Mouse (Mus musculus) CH12.LX (cell line): ENCODE measurements at regions not wholly inside any gene's neighbourhood (a gene's known extent, or its start where the extent isn't known, plus 50 kb on each side); places are given as distances from the start of the nearest gene placed in this dataset.

Experiments
- DNase-seq: peaks from one replicate; pipeline ENCODE4 v3.0.0-alpha.2; 2013; ENCODE audit errors: extremely low read depth
- H3K27ac ChIP-seq: 2 replicates; pipeline ENCODE4 v1.5.1; 2012; ENCODE audit warnings: low read depth, mild to moderate bottlenecking, control low read depth, moderate library complexity; ENCODE audit not compliant: insufficient read depth
- H3K27me3 ChIP-seq: replicated peaks from 2 replicates; pipeline ENCODE3; 2012; ENCODE audit warnings: inconsistent platforms
- H3K36me3 ChIP-seq, 2 experiments: replicated peaks in 1 of 2; 2 replicates each; pipeline versions ENCODE3 to v1.6.1; 2012; ENCODE audit warnings: inconsistent platforms in 1 of 2, low read length in 1 of 2, mild to moderate bottlenecking in 1 of 2, mixed read lengths in 1 of 2, moderate library complexity in 1 of 2; ENCODE audit not compliant: control insufficient read depth in 1 of 2, insufficient read depth in 1 of 2
- H3K4me1 ChIP-seq, 2 experiments: 2 replicates each; pipeline ENCODE4 v1.6.1; 2012; ENCODE audit warnings: inconsistent platforms in 1 of 2, moderate library complexity in 1 of 2; ENCODE audit not compliant: insufficient read depth in 2 of 2, control insufficient read depth in 1 of 2
- H3K4me2 ChIP-seq: 2 replicates; pipeline ENCODE4 v1.6.1; 2012; ENCODE audit warnings: low read depth, mild to moderate bottlenecking, control low read depth; ENCODE audit not compliant: poor library complexity, insufficient read depth, severe bottlenecking
- H3K4me3 ChIP-seq, 3 experiments: fragments of 150-350 bp in 1 of 3; sonication (generic) in 1 of 3; replicated peaks in 1 of 3; 2 replicates each; pipeline versions ENCODE3 to v1.5.1; 2011 to 2012; ENCODE audit warnings: low read depth in 2 of 3, low read length in 2 of 3, mild to moderate bottlenecking in 2 of 3, moderate library complexity in 2 of 3, control low read depth in 1 of 3, improper control_type of control experiment in 1 of 3, inconsistent platforms in 1 of 3, mixed read lengths in 1 of 3; ENCODE audit not compliant: poor library complexity in 1 of 3
- H3K79me2 ChIP-seq: replicated peaks from 2 replicates; pipeline ENCODE4 v1.6.1; 2012; ENCODE audit warnings: mild to moderate bottlenecking, moderate library complexity; ENCODE audit not compliant: control insufficient read depth, poor library complexity, insufficient read depth, severe bottlenecking; ENCODE audit errors: extremely low read depth
- H3K9ac ChIP-seq: 2 replicates; pipeline ENCODE4 v1.6.1; 2012; ENCODE audit warnings: low read depth, mild to moderate bottlenecking, control low read depth, moderate library complexity; ENCODE audit not compliant: insufficient read depth
- H3K9me3 ChIP-seq: replicated peaks from 2 replicates; pipeline ENCODE3; 2012; ENCODE audit warnings: low read length, inconsistent platforms, mixed read lengths
- BHLHE40 ChIP-seq: IDR thresholded peaks from 2 replicates; pipeline ENCODE4 v1.6.1; 2011; ENCODE audit warnings: mild to moderate bottlenecking, low read depth, low read length, improper control_type of control experiment
- CHD2 ChIP-seq: IDR thresholded peaks from 2 replicates; pipeline ENCODE4 v1.6.1; 2011; ENCODE audit warnings: low read length, improper control_type of control experiment
- CTCF ChIP-seq, 2 experiments: IDR thresholded peaks in 1 of 2; conservative IDR thresholded peaks in 1 of 2; 2 replicates each; pipeline ENCODE4 v1.5.1; 2011 to 2012; ENCODE audit warnings: low read depth in 2 of 2, low read length in 2 of 2, improper control_type of control experiment in 1 of 2, inconsistent platforms in 1 of 2, mild to moderate bottlenecking in 1 of 2, moderate library complexity in 1 of 2
- E2F4 ChIP-seq: IDR thresholded peaks from 2 replicates; pipeline ENCODE4 v1.6.1; 2011; ENCODE audit warnings: low read depth, low read length, improper control_type of control experiment; ENCODE audit not compliant: insufficient replicate concordance
- EP300 ChIP-seq: IDR thresholded peaks from 2 replicates; pipeline ENCODE4 v1.6.1; 2011; ENCODE audit warnings: low read length, improper control_type of control experiment
- ETS1 ChIP-seq: conservative IDR thresholded peaks from 2 replicates; pipeline ENCODE4 v1.6.1; 2012; ENCODE audit warnings: low read depth, mild to moderate bottlenecking, inconsistent platforms, low read length, improper control_type of control experiment, moderate library complexity
- IRF4 ChIP-seq: IDR thresholded peaks from 2 replicates; pipeline ENCODE4 v1.6.1; 2014; ENCODE audit warnings: low read depth, mild to moderate bottlenecking, inconsistent platforms, low read length, improper control_type of control experiment
- JUN ChIP-seq: IDR thresholded peaks from 2 replicates; pipeline ENCODE4 v1.6.1; 2011; ENCODE audit warnings: low read depth, mild to moderate bottlenecking, low read length, improper control_type of control experiment, moderate library complexity; ENCODE audit not compliant: insufficient read depth
- JUND ChIP-seq: conservative IDR thresholded peaks from 2 replicates; pipeline ENCODE4 v1.6.1; 2011; ENCODE audit warnings: low read depth, low read length, improper control_type of control experiment
- MAFK ChIP-seq: IDR thresholded peaks from 2 replicates; pipeline ENCODE4 v1.6.1; 2011; ENCODE audit warnings: low read length, improper control_type of control experiment; ENCODE audit not compliant: insufficient replicate concordance
- MAX ChIP-seq: IDR thresholded peaks from 2 replicates; pipeline ENCODE4 v1.6.1; 2011; ENCODE audit warnings: low read length, improper control_type of control experiment
- MAZ ChIP-seq: IDR thresholded peaks from 2 replicates; pipeline ENCODE4 v1.6.1; 2012; ENCODE audit warnings: low read depth, mild to moderate bottlenecking, inconsistent platforms, low read length, improper control_type of control experiment, moderate library complexity
- MEF2A ChIP-seq: IDR thresholded peaks from 2 replicates; pipeline ENCODE4 v1.6.1; 2014; ENCODE audit warnings: low read depth, mild to moderate bottlenecking, inconsistent platforms, low read length, improper control_type of control experiment, borderline replicate concordance
- PAX5 ChIP-seq: IDR thresholded peaks from 2 replicates; pipeline ENCODE4 v1.6.1; 2012; ENCODE audit warnings: low read length, inconsistent platforms, mixed read lengths
- RAD21 ChIP-seq: IDR thresholded peaks from 2 replicates; pipeline ENCODE4 v1.6.1; 2011; ENCODE audit warnings: low read depth, mild to moderate bottlenecking, low read length, improper control_type of control experiment, moderate library complexity
- RCOR1 ChIP-seq: conservative IDR thresholded peaks from 2 replicates; pipeline ENCODE4 v1.6.1; 2012; ENCODE audit warnings: low read depth, mild to moderate bottlenecking, inconsistent platforms, low read length, improper control_type of control experiment
- SMC3 ChIP-seq: IDR thresholded peaks from 2 replicates; pipeline ENCODE4 v1.6.1; 2011; ENCODE audit warnings: low read depth, low read length, improper control_type of control experiment
- TBP ChIP-seq: conservative IDR thresholded peaks from 2 replicates; pipeline ENCODE4 v1.6.1; 2011; ENCODE audit warnings: low read depth, low read length, improper control_type of control experiment
- TCF12 ChIP-seq: IDR thresholded peaks from 2 replicates; pipeline ENCODE4 v1.6.1; 2014; ENCODE audit warnings: low read depth, mild to moderate bottlenecking, inconsistent platforms, low read length, improper control_type of control experiment
- USF2 ChIP-seq: conservative IDR thresholded peaks from 2 replicates; pipeline ENCODE4 v1.6.1; 2011; ENCODE audit warnings: low read depth, low read length, improper control_type of control experiment
- ZC3H11A ChIP-seq: IDR thresholded peaks from 2 replicates; pipeline ENCODE4 v1.6.1; 2012; ENCODE audit warnings: low read depth, mild to moderate bottlenecking, inconsistent platforms, low read length, improper control_type of control experiment
- dilution Hi-C: fragments of 300-500 bp; cut with MboI; formaldehyde crosslinking; loops from 2 replicates; pipeline ENCODE4 v1.14.3; 2020; ENCODE audit warnings: low sequenced_read_pairs; ENCODE audit not compliant: extremely low pct_unique_long_range_greater_than_20kb, extremely low pct_ligation_motif_present
- in situ Hi-C: fragments of 300-500 bp; cut with MboI; formaldehyde crosslinking; loops from 3 replicates; pipeline ENCODE4 v1.14.3; 2019; ENCODE audit warnings: low sequenced_read_pairs, low pct_ligation_motif_present, low pct_unique_long_range_greater_than_20kb, mixed read lengths

GRCm38 (mm10) chr13:16512876-16513275 is 501.2 kb downstream of the Inhba start:
- Histone ChIP-seq H3K9ac (no peak overlapping the region), H3K4me2 (peak overlapping the region; percentile 66), H3K27me3 (no peaks in the 10 kb centered on the region), H3K27ac (no peak overlapping the region), H3K9me3 (no peaks in the 10 kb centered on the region), H3K4me1 (peaks cover 0 to 18% of the 10 kb centered on the region in 2 experiments; a peak in 2 of 4 replicates)
- dilution Hi-C loops (no loop called here), in situ Hi-C loops (no loop called here)
- peak; percentile 73 for DNase-seq
- peak; percentile 70 for TF ChIP-seq ETS1
- peak; percentile 84 for TF ChIP-seq JUN
- no peak for TF ChIP-seq MAZ
- no peak for TF ChIP-seq PAX5
- peak; percentile 44; the same call in 1 of the 2 replicates for TF ChIP-seq CHD2
- peak; percentile 70; the same call in 1 of the 2 replicates for TF ChIP-seq MAFK
- TF ChIP-seq MEF2A: peak; percentile 95
- TF ChIP-seq RAD21: no peak; the same call in none of the 2 replicates
- peak; percentile 50; the same call in 1 of the 2 replicates for TF ChIP-seq TCF12
- TF ChIP-seq IRF4: peak; percentile 85
- TF ChIP-seq CTCF (conservative IDR thresholded peaks at IDR 0.05 in 1 of 2, IDR thresholded peaks at IDR 0.05 in 1 of 2; ENCODE audit: low read depth in 2 of 2, low read length in 2 of 2): no peak
- TF ChIP-seq JUND: peak; percentile 92
- peak; percentile 92 for TF ChIP-seq EP300
- TF ChIP-seq BHLHE40: peak; percentile 62
- TF ChIP-seq RCOR1: 0 out of 2 replicates have a peak, but pooled peaks have one; percentile 58
- TF ChIP-seq, all 38 proteins: peak for 11
- no peaks in the 10 kb centered on the region for H3K79me2 ChIP-seq
- no peaks in the 10 kb centered on the region for H3K36me3 ChIP-seq
- H3K4me3 ChIP-seq: no peak overlapping the region

GRCm38 (mm10) chr13:16515195-16515594 is 503.5 kb downstream of the Inhba start:
- Histone ChIP-seq H3K27ac (no peak overlapping the region), H3K4me2 (no peak overlapping the region), H3K9me3 (no peaks in the 10 kb centered on the region), H3K4me3 (no peak overlapping the region), H3K4me1 (peaks cover 0 to 18% of the 10 kb centered on the region in 2 experiments; a peak in 2 of 4 replicates), H3K27me3 (no peaks in the 10 kb centered on the region), H3K9ac (no peak overlapping the region), H3K36me3 (no peaks in the 10 kb centered on the region), H3K79me2 (no peaks in the 10 kb centered on the region)
- dilution Hi-C loops: no loop called here
- TF ChIP-seq USF2: no peak
- no peak for TF ChIP-seq EP300
- no peak for TF ChIP-seq ZC3H11A
- no peak for TF ChIP-seq TCF12
- peak; percentile 56 for TF ChIP-seq RAD21
- TF ChIP-seq CTCF (conservative IDR thresholded peaks at IDR 0.05 in 1 of 2, IDR thresholded peaks at IDR 0.05 in 1 of 2; ENCODE audit: low read depth in 2 of 2, low read length in 2 of 2): peak in 1 of 2 experiments; percentile 50; a peak in 2 of 4 replicates
- TF ChIP-seq SMC3: peak; percentile 56
- TF ChIP-seq TBP: 0 out of 2 replicates have a peak, but pooled peaks have one; percentile 33
- no peak for TF ChIP-seq E2F4
- TF ChIP-seq MAX: no peak
- no peak for TF ChIP-seq ETS1
- TF ChIP-seq BHLHE40: no peak
- in situ Hi-C loops: no loop called here
- no peak for DNase-seq
